Mouse (Mus musculus): Measurements from ENCODE around the gene Sigirr. TPM values are rescaled to one million over a fixed set of nuclear protein-coding genes. Genes with fewer than 3 reads are reported as not detected.

Sigirr gene
- polyA plus RNA-seq, 1 experiment from 2014 or later: 8.5 TPM

- peak overlapping the region; percentile 98 for H3K9ac ChIP-seq (ENCODE audit: low read length)
- H3K27ac ChIP-seq (ENCODE audit: low read length): peak overlapping the region; percentile 13; the same call in 1 of the 2 replicates
- WGBS: 52% methylated on average over 12 of the region's 12 CpGs
- H3K9me3 ChIP-seq (replicated peaks; ENCODE audit: control insufficient read depth, low read length): no peaks in the 10 kb centered on the region
- H3K27me3 ChIP-seq (ENCODE audit: control insufficient read depth, insufficient read depth, low read length): no peaks in the 10 kb centered on the region
- peaks cover 8% of the 10 kb centered on the region for H3K36me3 ChIP-seq (ENCODE audit: control insufficient read depth, insufficient read depth)
- H3K4me1 ChIP-seq (ENCODE audit: control insufficient read depth, insufficient read depth, low read length): peaks cover 13% of the 10 kb centered on the region
- no peak for ATAC-seq (replicated peaks; ENCODE audit: extremely low read depth, insufficient read depth, low FRiP score)
- peak overlapping the region; percentile 83 for H3K4me2 ChIP-seq (ENCODE audit: low read depth, low read length)
- peak overlapping the region; percentile 96 for H3K4me3 ChIP-seq (ENCODE audit: low read length)
Measured at GRCm38 (mm10) chr7:141131904-141132755, 31.8 kb upstream of the Sigirr start.

- Histone ChIP-seq H3K4me3 (ENCODE audit: low read length) (peak overlapping the region; percentile 96), H3K4me1 (ENCODE audit: control insufficient read depth, insufficient read depth, low read length) (peaks cover 13% of the 10 kb centered on the region), H3K9me3 (replicated peaks; ENCODE audit: control insufficient read depth, low read length) (no peaks in the 10 kb centered on the region), H3K27ac (ENCODE audit: low read length) (peak overlapping the region; percentile 61; the same call in 1 of the 2 replicates), H3K36me3 (ENCODE audit: control insufficient read depth, insufficient read depth) (peaks cover 5% of the 10 kb centered on the region), H3K9ac (ENCODE audit: low read length) (peak overlapping the region; percentile 98), H3K27me3 (ENCODE audit: control insufficient read depth, insufficient read depth, low read length) (no peaks in the 10 kb centered on the region), H3K4me2 (ENCODE audit: low read depth, low read length) (peak overlapping the region; percentile 83)
- under 1% methylated on average over 59 of the region's 59 CpGs for WGBS
- ATAC-seq (replicated peaks; ENCODE audit: extremely low read depth, insufficient read depth, low FRiP score): peak; percentile 99
Measured at GRCm38 (mm10) chr7:141131024-141131820, 30.9 kb upstream of the Sigirr start.

GRCm38 (mm10) chr7:141123517-141123856 is 23.1 kb upstream of the Sigirr start:
- H3K9me3 ChIP-seq (replicated peaks; ENCODE audit: control insufficient read depth, low read length): no peaks in the 10 kb centered on the region
- peak overlapping the region; percentile 81 for H3K4me3 ChIP-seq (ENCODE audit: low read length)
- no peaks in the 10 kb centered on the region for H3K27me3 ChIP-seq (ENCODE audit: control insufficient read depth, insufficient read depth, low read length)
- peak overlapping the region; percentile 90 for H3K4me2 ChIP-seq (ENCODE audit: low read depth, low read length)
- H3K27ac ChIP-seq (ENCODE audit: low read length): peak overlapping the region; percentile 93
- WGBS: 4% methylated on average over 15 of the region's 15 CpGs
- H3K9ac ChIP-seq (ENCODE audit: low read length): peak overlapping the region; percentile 88
- no peak; the same call in 1 of the 2 replicates for ATAC-seq (replicated peaks; ENCODE audit: extremely low read depth, insufficient read depth, low FRiP score)
- peaks cover 10% of the 10 kb centered on the region for H3K4me1 ChIP-seq (ENCODE audit: control insufficient read depth, insufficient read depth, low read length)
- no peaks in the 10 kb centered on the region for H3K36me3 ChIP-seq (ENCODE audit: control insufficient read depth, insufficient read depth)

GRCm38 (mm10) chr7:141122689-141123516 is 22.5 kb upstream of the Sigirr start:
- peak overlapping the region; percentile 88 for H3K9ac ChIP-seq (ENCODE audit: low read length)
- peak overlapping the region; percentile 93 for H3K27ac ChIP-seq (ENCODE audit: low read length)
- peak overlapping the region; percentile 90 for H3K4me2 ChIP-seq (ENCODE audit: low read depth, low read length)
- ATAC-seq (replicated peaks; ENCODE audit: extremely low read depth, insufficient read depth, low FRiP score): peak; percentile 100
- WGBS: 1% methylated on average over 29 of the region's 29 CpGs
- peaks cover 10% of the 10 kb centered on the region for H3K4me1 ChIP-seq (ENCODE audit: control insufficient read depth, insufficient read depth, low read length)
- H3K36me3 ChIP-seq (ENCODE audit: control insufficient read depth, insufficient read depth): no peaks in the 10 kb centered on the region
- no peaks in the 10 kb centered on the region for H3K27me3 ChIP-seq (ENCODE audit: control insufficient read depth, insufficient read depth, low read length)
- peak overlapping the region; percentile 81 for H3K4me3 ChIP-seq (ENCODE audit: low read length)
- H3K9me3 ChIP-seq (replicated peaks; ENCODE audit: control insufficient read depth, low read length): no peaks in the 10 kb centered on the region

- H3K27ac ChIP-seq (ENCODE audit: low read length): peak within 1 kb of the TSS; percentile 93
- no peaks in the 10 kb centered on the region for H3K36me3 ChIP-seq (ENCODE audit: control insufficient read depth, insufficient read depth)
- no peaks in the 10 kb centered on the region for H3K9me3 ChIP-seq (replicated peaks; ENCODE audit: control insufficient read depth, low read length)
- H3K4me3 ChIP-seq (ENCODE audit: low read length): peak within 1 kb of the TSS; percentile 81
- H3K27me3 ChIP-seq (ENCODE audit: control insufficient read depth, insufficient read depth, low read length): no peaks in the 10 kb centered on the region
- WGBS: 41% methylated on average over 14 of the region's 14 CpGs
- H3K4me2 ChIP-seq (ENCODE audit: low read depth, low read length): peak within 1 kb of the TSS; percentile 90
- no peak for ATAC-seq (replicated peaks; ENCODE audit: extremely low read depth, insufficient read depth, low FRiP score)
- peaks cover 10% of the 10 kb centered on the region for H3K4me1 ChIP-seq (ENCODE audit: control insufficient read depth, insufficient read depth, low read length)
- peak within 1 kb of the TSS; percentile 88 for H3K9ac ChIP-seq (ENCODE audit: low read length)
Measured at GRCm38 (mm10) chr7:141122245-141122644, 21.9 kb upstream of the Sigirr start, which contains the start of gene Ptdss2. TSS of gene Ptdss2 (plus strand) at chr7:141122382.

DNA sequence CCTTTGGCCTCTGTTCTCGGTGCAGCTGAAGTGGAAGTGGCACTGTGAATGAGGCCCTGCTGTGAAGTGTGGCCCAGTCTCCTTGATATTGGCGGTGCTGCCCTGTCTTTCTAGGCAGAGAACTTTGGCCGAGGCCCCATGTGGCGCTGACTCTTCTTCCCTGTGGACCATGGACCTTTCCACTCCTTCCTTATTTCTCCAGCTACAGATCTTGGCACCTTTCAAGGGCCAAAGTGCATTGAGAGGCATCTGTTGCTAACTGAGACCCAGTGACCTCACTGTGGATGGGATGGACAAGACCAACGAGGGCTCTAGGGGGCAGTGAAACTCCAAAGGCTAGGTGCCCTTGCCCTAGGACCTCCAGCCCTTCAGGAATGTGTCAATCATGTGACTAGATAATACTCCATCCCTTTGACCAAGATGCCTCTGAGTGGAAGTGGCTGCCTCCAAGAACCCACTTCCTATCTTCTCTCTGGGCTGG is 20.7 kb upstream of the Sigirr start:
- H3K4me1 ChIP-seq (ENCODE audit: control insufficient read depth, insufficient read depth, low read length): peaks cover 10% of the 10 kb centered on the region
- no peaks in the 10 kb centered on the region for H3K9me3 ChIP-seq (replicated peaks; ENCODE audit: control insufficient read depth, low read length)
- no peak for ATAC-seq (replicated peaks; ENCODE audit: extremely low read depth, insufficient read depth, low FRiP score)
- no peak overlapping the region for H3K27ac ChIP-seq (ENCODE audit: low read length)
- H3K9ac ChIP-seq (ENCODE audit: low read length): no peak overlapping the region
- H3K4me2 ChIP-seq (ENCODE audit: low read depth, low read length): no peak overlapping the region
- no peaks in the 10 kb centered on the region for H3K27me3 ChIP-seq (ENCODE audit: control insufficient read depth, insufficient read depth, low read length)
- 69% methylated on average over 5 of the region's 5 CpGs for WGBS
- no peak overlapping the region for H3K4me3 ChIP-seq (ENCODE audit: low read length)
- no peaks in the 10 kb centered on the region for H3K36me3 ChIP-seq (ENCODE audit: control insufficient read depth, insufficient read depth)

GRCm38 (mm10) chr7:141120605-141121004 is 20.2 kb upstream of the Sigirr start:
- WGBS: 79% methylated on average over 3 of the region's 3 CpGs
- Histone ChIP-seq H3K27me3 (ENCODE audit: control insufficient read depth, insufficient read depth, low read length) (no peaks in the 10 kb centered on the region), H3K9ac (ENCODE audit: low read length) (no peak overlapping the region), H3K4me2 (ENCODE audit: low read depth, low read length) (no peak overlapping the region), H3K4me1 (ENCODE audit: control insufficient read depth, insufficient read depth, low read length) (peaks cover 7% of the 10 kb centered on the region), H3K36me3 (ENCODE audit: control insufficient read depth, insufficient read depth) (no peaks in the 10 kb centered on the region), H3K27ac (ENCODE audit: low read length) (no peak overlapping the region), H3K9me3 (replicated peaks; ENCODE audit: control insufficient read depth, low read length) (no peaks in the 10 kb centered on the region), H3K4me3 (ENCODE audit: low read length) (no peak overlapping the region)
- ATAC-seq (replicated peaks; ENCODE audit: extremely low read depth, insufficient read depth, low FRiP score): no peak

DNA sequence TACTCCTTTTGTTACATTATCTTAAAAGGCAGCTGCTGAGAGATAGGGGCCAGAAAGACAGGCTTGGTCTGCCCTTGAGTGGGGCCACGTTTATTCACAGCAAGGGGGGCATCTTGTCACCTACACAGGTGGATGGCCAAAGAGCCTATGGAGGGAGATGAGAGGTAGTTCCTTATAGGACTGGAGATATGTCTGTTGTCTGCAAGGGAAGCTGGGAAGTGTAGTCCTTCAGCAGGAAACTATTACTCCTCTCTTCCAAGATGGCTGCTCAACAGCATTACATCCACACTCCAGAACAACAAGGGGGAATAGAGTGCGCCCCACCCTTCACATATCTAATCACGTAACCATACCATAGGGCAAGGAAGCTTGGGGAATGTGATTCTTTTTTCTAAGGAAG is 19.1 kb upstream of the Sigirr start:
- Histone ChIP-seq H3K27ac (ENCODE audit: low read length) (no peak overlapping the region), H3K9ac (ENCODE audit: low read length) (no peak overlapping the region), H3K27me3 (ENCODE audit: control insufficient read depth, insufficient read depth, low read length) (no peaks in the 10 kb centered on the region), H3K9me3 (replicated peaks; ENCODE audit: control insufficient read depth, low read length) (no peaks in the 10 kb centered on the region), H3K4me3 (ENCODE audit: low read length) (no peak overlapping the region), H3K4me1 (ENCODE audit: control insufficient read depth, insufficient read depth, low read length) (peaks cover 6% of the 10 kb centered on the region), H3K36me3 (ENCODE audit: control insufficient read depth, insufficient read depth) (no peaks in the 10 kb centered on the region), H3K4me2 (ENCODE audit: low read depth, low read length) (no peak overlapping the region)
- WGBS: 65% methylated on average over 3 of the region's 3 CpGs
- ATAC-seq (replicated peaks; ENCODE audit: extremely low read depth, insufficient read depth, low FRiP score): no peak
